Mouse (Mus musculus) cerebellum, postnatal 36 days (tissue): Measurements from ENCODE around the gene Olfr412.
A peak's percentile ranks its signal among the peaks of the same experiment; 100 is the strongest.

ENCODE experiments used
- DNase-seq, 2 experiments: peaks; one replicate each; pipeline ENCODE4 v3.0.0; 2021 to 2022; ENCODE audit warnings: mixed read lengths in 2 of 2

Olfr412 gene

GRCm38 (mm10) chr11:74414112-74414511 lies 52.2 kb downstream of the Olfr412 start:
- no peak for DNase-seq

GRCm38 (mm10) chr11:74415736-74416135 lies 53.9 kb downstream of the Olfr412 start:
- DNase-seq: peak; percentile 25
